Mouse (Mus musculus): ENCODE results near the gene Gm3727. TPM values are rescaled to one million over a fixed set of nuclear protein-coding genes. Genes with fewer than 3 reads are reported as not detected.

The Gm3727 gene
- polyA plus RNA-seq (2017; shearing (Covaris generic)): not detected

DNA sequence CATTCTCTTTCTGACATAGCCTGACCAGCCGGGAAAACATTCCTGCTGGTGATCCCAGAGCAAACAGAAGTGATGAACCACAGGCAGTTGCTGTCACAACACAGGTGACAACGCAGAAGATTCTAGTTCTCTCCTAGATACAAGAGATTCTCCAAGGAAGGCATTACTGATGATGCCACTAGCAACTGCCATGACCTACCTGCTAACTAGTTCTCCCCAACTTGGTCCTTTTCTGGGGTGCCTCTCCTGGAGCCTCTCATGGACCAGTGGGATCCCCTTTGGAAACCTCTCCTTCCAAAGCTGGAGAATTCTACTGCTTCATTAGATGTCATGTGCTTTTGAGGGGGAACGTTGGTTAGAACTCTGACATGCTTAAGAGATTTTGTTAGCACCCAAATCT lies at the start of gene Gm3727:
Gene Gm3727 (minus strand): TSS at position 101 of the 400 bp plus-strand sequence.

Other genes with a start within 250 kb of the Gm3727 start
- gene Gm10406, start 237.3 kb downstream of the Gm3727 start, polyA plus RNA-seq (2017; shearing (Covaris generic)): not detected
- gene Gm3685, start 219.7 kb downstream of the Gm3727 start, polyA plus RNA-seq (2017; shearing (Covaris generic)): not detected
- not detected for gene Gm3696, start 164.1 kb downstream of the Gm3727 start, polyA plus RNA-seq (2017; shearing (Covaris generic))
- gene Gm6676, start 139.3 kb downstream of the Gm3727 start, polyA plus RNA-seq (2017; shearing (Covaris generic)): not detected
- gene Gm3512, start 90.2 kb downstream of the Gm3727 start, polyA plus RNA-seq (2017; shearing (Covaris generic)): 0.21 TPM
- not detected for gene Gm16434, start 70.2 kb downstream of the Gm3727 start, polyA plus RNA-seq (2017; shearing (Covaris generic))
- gene Gm3739, start 50.3 kb upstream of the Gm3727 start, polyA plus RNA-seq (2017; shearing (Covaris generic)): 0.21 TPM
- gene Gm5797, start 67.7 kb upstream of the Gm3727 start, polyA plus RNA-seq (2017; shearing (Covaris generic)): not detected
- gene Gm8374, start 100.4 kb upstream of the Gm3727 start, polyA plus RNA-seq (2017; shearing (Covaris generic)): not detected
- gene Gm3755, start 186.2 kb upstream of the Gm3727 start, polyA plus RNA-seq (2017; shearing (Covaris generic)): not detected
- not detected for gene Gm3752, start 219.0 kb upstream of the Gm3727 start, polyA plus RNA-seq (2017; shearing (Covaris generic))

All from naive thymus-derived CD4-positive, alpha-beta T cell, adult 5 months (primary cell).